Mouse (Mus musculus): ENCODE measurements around the gene Gpr160. TPM values are rescaled to one million over a fixed set of nuclear protein-coding genes. Genes with fewer than 3 reads are reported as not detected.
"Not testable (repeated sequence)": the region's sequence is repeated elsewhere in the genome, so short reads cannot be mapped to it uniquely, and the experiment has no call there.

Gpr160 gene
- polyA plus RNA-seq, 1 experiment from 2014 or later, result 5.5 TPM

DNA sequence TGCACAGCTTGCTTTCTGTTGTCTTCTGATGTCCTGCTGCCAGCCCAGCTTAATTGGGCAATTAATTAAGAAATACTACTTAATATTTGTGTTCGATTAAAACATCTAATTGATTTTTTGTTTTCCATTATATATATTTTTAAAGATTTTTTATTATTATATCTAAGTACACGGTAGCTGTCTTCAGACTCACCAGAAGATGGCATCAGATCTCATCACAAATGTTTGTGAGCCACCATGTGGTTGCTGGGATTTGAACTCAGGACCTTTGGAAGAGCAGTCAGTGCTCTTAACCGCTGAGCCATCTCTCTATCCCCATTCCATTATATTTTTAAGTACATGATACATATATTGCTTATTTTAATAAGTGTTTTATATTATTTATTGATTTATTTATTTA lies 22.5 kb upstream of the Gpr160 start:
- no peak for DNase-seq (ENCODE audit: low spot score)
- H3K4me1 ChIP-seq (ENCODE audit: insufficient read depth, low read depth, low read length), result no peaks in the 10 kb centered on the region
- WGBS, result 81% methylated on average over 3 of the region's 3 CpGs
- ATAC-seq, result no peak
- H3K27me3 ChIP-seq (replicated peaks; ENCODE audit: insufficient read depth, low read length), result no peaks in the 10 kb centered on the region
- H3K9ac ChIP-seq (replicated peaks; ENCODE audit: low read depth), result no peak overlapping the region
- H3K36me3 ChIP-seq (ENCODE audit: insufficient read depth, low read length), result no peaks in the 10 kb centered on the region
- no peak overlapping the region for H3K4me2 ChIP-seq (replicated peaks; ENCODE audit: low read depth, low read length)
- no peak overlapping the region for H3K27ac ChIP-seq (ENCODE audit: low read length)
- H3K4me3 ChIP-seq (ENCODE audit: low read depth, low read length), result no peak overlapping the region
- H3K9me3 ChIP-seq (ENCODE audit: low read length), result no peaks in the 10 kb centered on the region
- TF ChIP-seq EP300 (IDR thresholded peaks at IDR 0.05) (no peak), CTCF (IDR thresholded peaks at IDR 0.05) (no peak)

DNA sequence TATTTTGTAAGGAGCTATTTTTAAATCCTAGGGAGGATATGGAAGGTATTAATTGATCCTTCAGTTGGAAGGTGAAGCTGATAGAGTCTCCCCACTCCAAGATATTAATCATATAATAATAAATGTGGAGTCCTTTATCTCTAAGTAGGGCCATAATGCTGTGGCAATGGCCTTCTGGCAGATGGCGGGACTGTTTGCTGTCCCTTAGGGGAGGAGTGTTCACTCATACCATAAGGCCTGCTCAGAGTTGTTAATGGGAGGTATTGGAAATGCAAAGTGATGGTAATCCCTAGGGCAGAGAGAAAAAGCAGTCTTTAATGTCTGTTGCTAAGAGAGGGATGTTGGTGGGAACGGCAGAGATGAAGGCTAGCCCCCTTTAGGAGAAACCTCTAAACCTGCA lies 10.0 kb upstream of the Gpr160 start:
- Histone ChIP-seq H3K4me2 (replicated peaks; ENCODE audit: low read depth, low read length) (no peak overlapping the region), H3K9me3 (ENCODE audit: low read length) (no peaks in the 10 kb centered on the region), H3K4me1 (ENCODE audit: insufficient read depth, low read depth, low read length) (no peaks in the 10 kb centered on the region), H3K4me3 (ENCODE audit: low read depth, low read length) (no peak overlapping the region), H3K9ac (replicated peaks; ENCODE audit: low read depth) (no peak overlapping the region), H3K27me3 (replicated peaks; ENCODE audit: insufficient read depth, low read length) (no peaks in the 10 kb centered on the region), H3K36me3 (ENCODE audit: insufficient read depth, low read length) (no peaks in the 10 kb centered on the region), H3K27ac (ENCODE audit: low read length) (no peak overlapping the region)
- DNase-seq (ENCODE audit: low spot score) (no peak), ATAC-seq (no peak)
- 80% methylated on average over 2 of the region's 2 CpGs for WGBS
- TF ChIP-seq EP300 (IDR thresholded peaks at IDR 0.05) (no peak), CTCF (IDR thresholded peaks at IDR 0.05) (no peak)

DNA sequence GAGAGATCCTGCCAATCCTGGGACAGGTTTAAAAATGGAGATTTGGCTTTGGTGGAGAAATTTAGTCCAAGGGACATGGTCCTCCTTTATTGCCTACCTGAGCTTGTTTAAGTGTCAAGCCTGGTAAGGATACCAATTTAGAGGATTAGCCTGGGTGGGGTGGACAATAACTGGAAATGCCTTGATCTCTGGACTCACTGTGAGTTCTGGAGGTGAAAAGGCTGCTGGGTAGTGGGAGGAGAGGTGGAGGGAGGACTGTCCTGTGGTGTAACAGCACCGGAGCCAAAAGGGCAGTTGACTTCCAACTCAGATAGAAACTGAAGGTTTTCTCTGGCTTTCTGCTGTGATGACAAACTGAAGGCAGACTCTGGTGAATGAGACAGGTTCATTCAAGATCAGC lies 8.3 kb upstream of the Gpr160 start:
- no peaks in the 10 kb centered on the region for H3K36me3 ChIP-seq (ENCODE audit: insufficient read depth, low read length)
- H3K9me3 ChIP-seq (ENCODE audit: low read length), result no peaks in the 10 kb centered on the region
- no peak overlapping the region for H3K27ac ChIP-seq (ENCODE audit: low read length)
- H3K27me3 ChIP-seq (replicated peaks; ENCODE audit: insufficient read depth, low read length), result no peaks in the 10 kb centered on the region
- 58% methylated on average over 1 of the region's 1 CpGs for WGBS
- no peak overlapping the region for H3K4me3 ChIP-seq (ENCODE audit: low read depth, low read length)
- ATAC-seq (no peak), DNase-seq (ENCODE audit: low spot score) (no peak)
- no peaks in the 10 kb centered on the region for H3K4me1 ChIP-seq (ENCODE audit: insufficient read depth, low read depth, low read length)
- no peak for TF ChIP-seq CTCF (IDR thresholded peaks at IDR 0.05)
- no peak for TF ChIP-seq EP300 (IDR thresholded peaks at IDR 0.05)
- no peak overlapping the region for H3K9ac ChIP-seq (replicated peaks; ENCODE audit: low read depth)
- no peak overlapping the region for H3K4me2 ChIP-seq (replicated peaks; ENCODE audit: low read depth, low read length)

DNA sequence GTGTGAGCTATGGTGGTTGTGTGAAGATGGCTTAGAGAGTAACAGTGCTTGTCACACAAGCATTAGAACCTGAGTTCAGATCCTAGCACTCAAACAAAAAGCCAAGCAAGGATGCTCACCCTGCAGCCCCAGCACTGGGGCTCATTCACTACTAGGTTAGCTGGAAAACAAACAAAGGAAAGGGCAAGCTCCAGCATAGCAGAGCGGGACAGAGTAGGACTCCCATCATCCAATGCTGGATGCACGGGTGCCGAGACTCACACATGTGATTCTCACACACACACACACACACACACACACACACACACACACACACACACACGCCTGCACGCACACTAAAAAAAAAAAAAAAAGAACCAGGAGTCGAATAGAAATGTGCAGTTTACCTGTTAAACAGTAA lies 4.3 kb upstream of the Gpr160 start:
- H3K4me2 ChIP-seq (replicated peaks; ENCODE audit: low read depth, low read length), result no peak overlapping the region
- no peak for DNase-seq (ENCODE audit: low spot score)
- no peak overlapping the region for H3K27ac ChIP-seq (ENCODE audit: low read length)
- no peak for ATAC-seq
- no peak for TF ChIP-seq CTCF (IDR thresholded peaks at IDR 0.05)
- no peak for TF ChIP-seq EP300 (IDR thresholded peaks at IDR 0.05)
- no peaks in the 10 kb centered on the region for H3K9me3 ChIP-seq (ENCODE audit: low read length)
- WGBS, result 65% methylated on average over 6 of the region's 6 CpGs
- no peaks in the 10 kb centered on the region; the same call in 1 of the 2 replicates for H3K4me1 ChIP-seq (ENCODE audit: insufficient read depth, low read depth, low read length)
- no peaks in the 10 kb centered on the region for H3K36me3 ChIP-seq (ENCODE audit: insufficient read depth, low read length)
- no peaks in the 10 kb centered on the region for H3K27me3 ChIP-seq (replicated peaks; ENCODE audit: insufficient read depth, low read length)
- no peak overlapping the region for H3K4me3 ChIP-seq (ENCODE audit: low read depth, low read length)
- no peak overlapping the region for H3K9ac ChIP-seq (replicated peaks; ENCODE audit: low read depth)

- TF ChIP-seq CTCF (IDR thresholded peaks at IDR 0.05) (no peak), EP300 (IDR thresholded peaks at IDR 0.05) (no peak)
- Histone ChIP-seq H3K4me1 (ENCODE audit: insufficient read depth, low read depth, low read length) (no peaks in the 10 kb centered on the region; the same call in 1 of the 2 replicates), H3K9me3 (ENCODE audit: low read length) (no peaks in the 10 kb centered on the region), H3K36me3 (ENCODE audit: insufficient read depth, low read length) (no peaks in the 10 kb centered on the region), H3K4me3 (ENCODE audit: low read depth, low read length) (no peak overlapping the region), H3K27me3 (replicated peaks; ENCODE audit: insufficient read depth, low read length) (no peaks in the 10 kb centered on the region), H3K9ac (replicated peaks; ENCODE audit: low read depth) (no peak overlapping the region), H3K4me2 (replicated peaks; ENCODE audit: low read depth, low read length) (no peak overlapping the region), H3K27ac (ENCODE audit: low read length) (no peak overlapping the region)
- ATAC-seq (no peak), DNase-seq (ENCODE audit: low spot score) (no peak)
- 87% methylated on average over 5 of the region's 5 CpGs for WGBS
Measured at GRCm38 (mm10) chr3:30853596-30853995, 2.2 kb upstream of the Gpr160 start.

DNA sequence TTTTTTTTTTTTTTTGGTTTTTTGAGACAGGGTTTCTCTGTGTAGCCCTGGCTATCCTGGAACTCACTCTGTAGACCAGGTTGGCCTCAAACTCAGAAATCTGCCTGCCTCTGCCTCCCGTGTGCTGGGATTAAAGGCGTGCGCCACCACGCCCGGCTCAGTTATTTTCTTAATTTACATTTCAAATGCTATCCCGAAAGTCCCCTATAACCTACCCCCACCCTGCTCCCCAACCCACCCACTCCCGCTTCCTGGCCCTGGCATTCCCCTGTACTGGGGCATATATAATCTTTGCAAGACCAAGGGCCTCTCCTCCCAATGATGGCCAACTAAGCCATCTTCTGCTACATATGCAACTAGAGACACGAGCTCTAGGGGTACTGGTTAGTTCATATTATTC lies 3.8 kb downstream of the Gpr160 start:
- H3K36me3 ChIP-seq (ENCODE audit: insufficient read depth, low read length); H3K4me1 ChIP-seq (ENCODE audit: insufficient read depth, low read depth, low read length); H3K9ac ChIP-seq (replicated peaks; ENCODE audit: low read depth); H3K9me3 ChIP-seq (ENCODE audit: low read length); H3K27ac ChIP-seq (ENCODE audit: low read length); H3K27me3 ChIP-seq (replicated peaks; ENCODE audit: insufficient read depth, low read length); DNase-seq (ENCODE audit: low spot score); H3K4me3 ChIP-seq (ENCODE audit: low read depth, low read length); ATAC-seq; H3K4me2 ChIP-seq (replicated peaks; ENCODE audit: low read depth, low read length): not testable (repeated sequence)
- WGBS, result 92% methylated on average over 8 of the region's 8 CpGs

DNA sequence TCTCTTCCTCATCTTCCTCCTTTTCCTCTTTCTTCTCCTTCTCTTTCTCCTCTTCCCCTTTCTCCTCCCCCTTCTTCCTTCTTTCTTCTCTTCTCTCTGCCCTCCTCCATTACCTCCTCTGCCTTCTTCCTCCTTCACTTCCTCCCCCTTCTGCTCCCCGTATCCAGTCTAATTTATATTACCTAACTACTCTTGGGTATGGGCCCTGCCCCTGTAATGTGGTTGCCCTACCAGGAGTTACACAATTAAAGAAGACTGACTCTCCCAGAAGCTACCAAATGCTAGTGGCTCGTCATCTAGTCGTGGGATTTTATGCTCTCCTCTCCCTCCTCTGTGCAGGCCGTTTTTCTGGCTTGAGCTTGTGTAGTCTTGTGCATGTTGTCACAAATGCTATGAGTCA lies 5.0 kb downstream of the Gpr160 start:
- Histone ChIP-seq H3K4me2 (replicated peaks; ENCODE audit: low read depth, low read length) (no peak overlapping the region), H3K4me1 (ENCODE audit: insufficient read depth, low read depth, low read length) (no peaks in the 10 kb centered on the region; the same call in 1 of the 2 replicates), H3K36me3 (ENCODE audit: insufficient read depth, low read length) (no peaks in the 10 kb centered on the region), H3K9me3 (ENCODE audit: low read length) (no peaks in the 10 kb centered on the region), H3K27ac (ENCODE audit: low read length) (no peak overlapping the region), H3K27me3 (replicated peaks; ENCODE audit: insufficient read depth, low read length) (no peaks in the 10 kb centered on the region), H3K4me3 (ENCODE audit: low read depth, low read length) (no peak overlapping the region), H3K9ac (replicated peaks; ENCODE audit: low read depth) (no peak overlapping the region)
- 73% methylated on average over 4 of the region's 4 CpGs for WGBS
- DNase-seq (ENCODE audit: low spot score), result no peak
- TF ChIP-seq EP300 (IDR thresholded peaks at IDR 0.05), result no peak
- no peak for TF ChIP-seq CTCF (IDR thresholded peaks at IDR 0.05)
- no peak for ATAC-seq

Data from lung, postnatal 0 days (tissue).